Mouse (Mus musculus) lung, postnatal 0 days (tissue): ENCODE data around the gene Foxb2. TPM values are rescaled to one million over a fixed set of nuclear protein-coding genes. Genes with fewer than 3 reads are reported as not detected.

Experiments used
- ATAC-seq: fragments of 200-750 bp; cut with Nextera tagmentation; 2 replicates; pipeline ENCODE4 v1.8.0; 2017; ENCODE audit warnings: moderate library complexity
- DNase-seq: peaks from one replicate; pipeline ENCODE4 v3.0.0-alpha.2; 2016; ENCODE audit warnings: low spot score
- H3K27ac ChIP-seq: fragments of 300-500 bp; sonication (generic); 2 replicates; pipeline ENCODE4 v1.5.1; 2014; ENCODE audit warnings: antibody characterized with exemption, mild to moderate bottlenecking, low read length, mixed read lengths
- H3K27me3 ChIP-seq: fragments of 300-500 bp; sonication (generic); replicated peaks from 2 replicates; pipeline ENCODE4 v1.6.1; 2014; ENCODE audit warnings: low read length, mixed read lengths; ENCODE audit not compliant: insufficient read depth
- H3K36me3 ChIP-seq: fragments of 300-500 bp; sonication (generic); 2 replicates; pipeline ENCODE4 v1.6.1; 2014; ENCODE audit warnings: low read length, mixed read lengths; ENCODE audit not compliant: insufficient read depth
- H3K4me1 ChIP-seq: fragments of 300-500 bp; sonication (generic); 2 replicates; pipeline ENCODE4 v1.6.1; 2014; ENCODE audit warnings: antibody characterized with exemption, low read depth, low read length, mixed read lengths; ENCODE audit not compliant: insufficient read depth
- H3K4me2 ChIP-seq: fragments of 300-500 bp; sonication (generic); replicated peaks from 2 replicates; pipeline ENCODE4 v1.6.1; 2014; ENCODE audit warnings: low read depth, mild to moderate bottlenecking, low read length, moderate library complexity, mixed read lengths
- H3K4me3 ChIP-seq: fragments of 300-500 bp; sonication (generic); 2 replicates; pipeline ENCODE4 v1.5.1; 2014; ENCODE audit warnings: low read depth, low read length
- H3K9ac ChIP-seq: fragments of 300-500 bp; sonication (generic); replicated peaks from 2 replicates; pipeline ENCODE4 v1.6.1; 2014; ENCODE audit warnings: low read depth, mild to moderate bottlenecking
- H3K9me3 ChIP-seq: fragments of 300-500 bp; sonication (generic); 2 replicates; pipeline ENCODE4 v1.6.1; 2016; ENCODE audit warnings: low read length, mixed read lengths
- CTCF ChIP-seq: IDR thresholded peaks from 2 replicates; pipeline ENCODE4 v1.5.1; 2016; ENCODE audit warnings: antibody characterized with exemption, mild to moderate bottlenecking
- EP300 ChIP-seq: IDR thresholded peaks from 2 replicates; pipeline ENCODE4 v1.6.1; 2016; ENCODE audit warnings: antibody characterized with exemption, mild to moderate bottlenecking, control low read depth
- WGBS: fragments of 180-500 bp; shearing (Covaris S2); extraction: QIAGEN DNeasy Blood & Tissue Kit; methylation state at CpG from one replicate; pipeline ENCODE4 v1.1.7; 2014; 5-methylcytosine and 5-hydroxymethylcytosine counted together
- polyA plus RNA-seq: library from polyadenylated mRNA; unstranded; fragments of >200 nt; fragmentation: Nextera tagmentation; extraction: Ambion mirVana; gene quantifications from 2 replicates; pipeline ENCODE4 v1.2.1, GENCODE M21; 2015

The Foxb2 gene
- polyA plus RNA-seq, 1 experiment from 2014 or later: not detected

- Histone ChIP-seq H3K9me3 (no peaks in the 10 kb centered on the region), H3K4me3 (no peak overlapping the region), H3K27me3 (no peaks in the 10 kb centered on the region), H3K36me3 (no peaks in the 10 kb centered on the region), H3K27ac (no peak overlapping the region), H3K4me2 (no peak overlapping the region), H3K4me1 (no peaks in the 10 kb centered on the region), H3K9ac (no peak overlapping the region)
- 88% methylated on average over 8 of the region's 8 CpGs for WGBS
- ATAC-seq (no peak), DNase-seq (no peak)
- TF ChIP-seq CTCF: no peak
- no peak for TF ChIP-seq EP300
These were observed 32.6 kb downstream of the Foxb2 start for GRCm38 (mm10) chr19:16841001-16841400.

GRCm38 (mm10) chr19:16827657-16828056, 45.9 kb downstream of the Foxb2 start:
- TF ChIP-seq EP300: no peak
- TF ChIP-seq CTCF: no peak
- no peak for ATAC-seq
- DNase-seq: no peak
- Histone ChIP-seq H3K9me3 (no peaks in the 10 kb centered on the region), H3K36me3 (no peaks in the 10 kb centered on the region), H3K27ac (no peak overlapping the region), H3K4me2 (no peak overlapping the region), H3K4me1 (no peaks in the 10 kb centered on the region), H3K9ac (no peak overlapping the region), H3K4me3 (no peak overlapping the region), H3K27me3 (no peaks in the 10 kb centered on the region)
- 62% methylated on average over 5 of the region's 5 CpGs for WGBS

- no peaks in the 10 kb centered on the region for H3K36me3 ChIP-seq
- H3K4me1 ChIP-seq: no peaks in the 10 kb centered on the region
- ATAC-seq: no peak
- no peak overlapping the region for H3K4me3 ChIP-seq
- no peaks in the 10 kb centered on the region for H3K27me3 ChIP-seq
- H3K4me2 ChIP-seq: no peak overlapping the region
- no peaks in the 10 kb centered on the region for H3K9me3 ChIP-seq
- no peak overlapping the region for H3K27ac ChIP-seq
- no peak for DNase-seq
- TF ChIP-seq CTCF (no peak), EP300 (no peak)
- WGBS: 45% methylated on average over 5 of the region's 5 CpGs
- no peak overlapping the region for H3K9ac ChIP-seq
These were observed 48.4 kb downstream of the Foxb2 start for GRCm38 (mm10) chr19:16825228-16825627.

Other genes with a start within 250 kb of the Foxb2 start
- 8.2 and 10.6 TPM in 2 replicates for gene Vps13a, start 92.9 kb downstream of the Foxb2 start, polyA plus RNA-seq
- gene Prune2, start 82.3 kb upstream of the Foxb2 start, polyA plus RNA-seq: 0.73 and 0.76 TPM in 2 replicates